Mouse (Mus musculus) frontal cortex, postnatal 36 days (tissue): Measurements from ENCODE around the gene Eva1c.

Source experiments
- DNase-seq, 2 experiments: peaks; one replicate each; pipeline ENCODE4 v3.0.0; 2022; ENCODE audit warnings: low spot score in 2 of 2

Eva1c gene

GRCm38 (mm10) chr16:90826041-90826440, 478 bp upstream of the Eva1c start:
- DNase-seq = no peak

- no peak for DNase-seq
Observed at GRCm38 (mm10) chr16:90827498-90827897, 979 bp downstream of the Eva1c start.

GRCm38 (mm10) chr16:90829136-90829535, 2.6 kb downstream of the Eva1c start:
- no peak for DNase-seq

GRCm38 (mm10) chr16:90829894-90830685, 3.6 kb downstream of the Eva1c start:
- DNase-seq = peak; percentile 56 to 61

GRCm38 (mm10) chr16:90830686-90831439, 4.3 kb downstream of the Eva1c start:
- peak; percentile 51 to 55 for DNase-seq

- DNase-seq = no peak
Observed at GRCm38 (mm10) chr16:90831676-90832075, 5.2 kb downstream of the Eva1c start.

- no peak for DNase-seq
Observed at GRCm38 (mm10) chr16:90832495-90832894, 6.0 kb downstream of the Eva1c start.

- no peak for DNase-seq
Observed at GRCm38 (mm10) chr16:90833041-90833791, 6.7 kb downstream of the Eva1c start.

- no peak for DNase-seq
Observed at GRCm38 (mm10) chr16:90837431-90837830, 10.9 kb downstream of the Eva1c start.

- no peak for DNase-seq
Observed at GRCm38 (mm10) chr16:90842164-90842563, 15.6 kb downstream of the Eva1c start.

- DNase-seq = no peak
Observed at GRCm38 (mm10) chr16:90845038-90845437, 18.5 kb downstream of the Eva1c start.

GRCm38 (mm10) chr16:90845591-90845990, 19.1 kb downstream of the Eva1c start:
- no peak for DNase-seq

GRCm38 (mm10) chr16:90848697-90849096, 22.2 kb downstream of the Eva1c start:
- no peak for DNase-seq

GRCm38 (mm10) chr16:90849262-90849661, 22.7 kb downstream of the Eva1c start:
- DNase-seq = no peak

GRCm38 (mm10) chr16:90850881-90851280, 24.4 kb downstream of the Eva1c start:
- no peak for DNase-seq

GRCm38 (mm10) chr16:90851621-90852334, 25.3 kb downstream of the Eva1c start:
- DNase-seq = no peak

- no peak for DNase-seq
Observed at GRCm38 (mm10) chr16:90856552-90857200, 30.2 kb downstream of the Eva1c start.

- no peak for DNase-seq
Observed at GRCm38 (mm10) chr16:90858206-90858605, 31.7 kb downstream of the Eva1c start.

GRCm38 (mm10) chr16:90863036-90863435, 36.5 kb downstream of the Eva1c start:
- DNase-seq = no peak

- DNase-seq = no peak
Observed at GRCm38 (mm10) chr16:90863468-90864046, 37.0 kb downstream of the Eva1c start.

- DNase-seq = no peak
Observed at GRCm38 (mm10) chr16:90864693-90865092, 38.2 kb downstream of the Eva1c start.
